Mouse (Mus musculus) heart, adult 2 months (tissue): ENCODE results near the gene Srsf10.

ENCODE experiments used
- CTCF ChIP-seq: fragments of 200-600 bp; IDR thresholded peaks from 2 replicates; pipeline ENCODE4 v1.8.1; 2022; ENCODE audit warnings: antibody characterized with exemption, mild to moderate bottlenecking, moderate library complexity
- EP300 ChIP-seq: fragments of 200-500 bp; IDR thresholded peaks from 2 replicates; pipeline ENCODE4 v1.6.1; 2011; ENCODE audit warnings: low read depth, low read length, control low read depth; ENCODE audit not compliant: insufficient read depth
- POLR2A ChIP-seq: fragments of 200-500 bp; IDR thresholded peaks from 2 replicates; pipeline ENCODE4 v1.6.1; 2011; ENCODE audit warnings: mild to moderate bottlenecking, low read depth, low read length, control low read depth; ENCODE audit not compliant: insufficient read depth

- TF ChIP-seq CTCF (no peak), POLR2A (no peak), EP300 (peak; percentile 51; the same call in 1 of the 2 replicates)
Observed at GRCm38 (mm10) chr4:135847581-135847980, 8.0 kb upstream of the Srsf10 start.
